Mouse (Mus musculus) layer of hippocampus, adult 18-20 months (tissue): ENCODE data around the gene Tpbg. TPM values are rescaled to one million over a fixed set of nuclear protein-coding genes. Genes with fewer than 3 reads are reported as not detected.
"Not testable (repeated sequence)": the region's sequence is repeated elsewhere in the genome, so short reads cannot be mapped to it uniquely, and the experiment has no call there.

Source experiments
- DNase-seq, 2 experiments: peaks; one replicate each; pipeline ENCODE4 v3.0.0; 2022; ENCODE audit warnings: low spot score in 2 of 2
- long read RNA-seq: library from polyadenylated mRNA; stranded (forward); transcript quantifications from one replicate; pipeline ENCODE4 v2.0.0, GENCODE M21; 2021
- total RNA-seq, 2 experiments: library from RNA; stranded (reverse); gene quantifications; 2 replicates each; pipeline ENCODE4 v1.2.3; 2021

Tpbg gene
- 10 to 100 TPM in 1 of 2 experiments, 1 to 10 TPM in 1; 9.8 to 12.2 TPM for total RNA-seq
- long read RNA-seq, transcript Tpbg-202 (2 exons, 3,481 nt), result major isoform, 11 of 16 reads
- long read RNA-seq, partial matches to known transcripts, result 0 of 16 reads
- long read RNA-seq, other reads (novel, unspliced or antisense), result 2 of 16 reads

- no peak for DNase-seq
These were observed at the start of gene Tpbg for GRCm38 (mm10) chr9:85842351-85843011. Gene Tpbg (plus strand): TSS chr9:85842380.

DNA sequence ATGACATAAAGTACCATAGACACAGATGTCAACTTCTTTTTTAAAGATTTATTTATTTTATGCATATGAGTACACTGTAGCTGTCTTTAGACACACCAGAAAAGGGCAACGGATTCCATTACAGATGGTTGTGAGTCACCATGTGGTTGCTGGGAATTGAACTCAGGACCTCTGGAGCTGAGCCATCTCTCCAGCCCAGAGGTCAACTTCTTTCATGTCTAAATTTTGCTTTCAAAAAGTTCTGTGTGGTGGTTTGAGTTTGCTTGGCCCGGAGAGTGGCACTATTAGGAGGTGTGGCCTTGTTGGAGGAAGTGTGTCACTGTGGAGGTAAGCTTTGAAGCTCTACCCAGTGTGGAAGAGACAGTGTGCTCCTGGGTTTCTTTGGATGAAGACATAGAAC, 40.2 kb upstream of the Tpbg start:
- DNase-seq, result not testable (repeated sequence)

- no peak for DNase-seq
These were observed 39.6 kb upstream of the Tpbg start for GRCm38 (mm10) chr9:85802563-85802962.

GRCm38 (mm10) chr9:85806411-85806810, 35.8 kb upstream of the Tpbg start:
- DNase-seq, result no peak

- DNase-seq, result no peak
These were observed 32.9 kb upstream of the Tpbg start for GRCm38 (mm10) chr9:85809246-85809645.

GRCm38 (mm10) chr9:85820829-85821228, 21.4 kb upstream of the Tpbg start:
- no peak for DNase-seq

DNA sequence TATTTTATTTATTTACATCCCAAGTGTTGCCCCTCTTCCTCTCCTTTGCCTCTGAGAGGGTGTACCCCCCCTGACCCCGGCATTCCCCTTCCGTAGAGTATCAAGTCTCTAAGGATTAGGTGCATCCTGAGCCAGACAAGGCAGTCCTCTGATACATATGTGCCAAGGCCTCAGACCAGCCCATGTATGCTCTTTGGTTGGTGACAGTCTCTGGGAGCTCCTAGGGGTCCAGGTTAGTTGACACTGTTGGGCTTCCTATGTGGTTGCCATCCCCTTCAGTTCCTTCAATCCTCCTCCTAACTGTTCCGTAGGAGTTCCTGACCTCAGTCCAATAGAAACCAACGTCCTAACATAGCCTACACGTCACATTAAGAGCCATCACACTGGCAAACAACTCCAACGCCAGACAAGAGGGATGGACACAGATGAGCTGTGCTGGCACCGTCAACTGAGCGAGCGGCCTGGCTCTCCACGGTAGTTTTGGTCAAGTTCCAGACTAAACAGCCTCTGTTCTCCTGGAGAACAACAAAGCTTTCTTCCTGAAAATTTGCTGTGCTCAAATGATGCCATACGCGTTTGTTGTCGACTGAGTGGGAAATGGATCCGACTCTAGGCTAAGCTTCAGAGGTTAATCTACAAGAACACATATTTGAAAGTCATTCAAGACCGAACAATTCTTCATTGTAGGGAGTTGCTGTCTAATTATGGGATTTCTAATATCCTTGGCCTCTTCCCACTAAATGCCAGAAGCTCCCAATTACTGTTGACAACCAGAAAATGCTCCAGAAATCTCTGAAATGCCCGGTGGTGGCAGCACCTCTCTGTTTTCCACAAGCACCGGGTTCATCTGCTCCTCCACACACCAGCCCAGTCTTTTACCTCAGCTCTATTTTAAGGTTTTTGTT, 6.4 kb upstream of the Tpbg start:
- peak in 1 of 2 experiments; percentile 10 for DNase-seq

DNA sequence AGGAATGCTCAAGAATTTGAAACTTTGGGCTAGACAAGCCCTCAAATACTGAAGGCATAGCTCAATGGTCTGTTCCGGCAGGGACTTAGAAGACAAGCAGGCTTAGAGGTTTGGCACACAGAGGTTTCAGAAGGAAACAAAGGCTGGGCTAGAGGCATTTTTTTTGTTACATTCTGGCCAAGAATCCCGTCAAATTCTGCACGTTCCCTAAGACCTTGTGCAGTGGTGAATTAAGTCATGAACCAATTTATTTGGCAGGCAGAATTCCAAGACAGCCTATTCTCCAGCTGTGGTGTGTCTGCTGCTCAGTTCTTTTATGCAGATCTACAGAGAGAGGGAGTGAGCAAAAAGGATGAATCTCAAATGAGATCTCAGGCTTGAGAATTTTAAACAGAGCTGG, 2.6 kb upstream of the Tpbg start:
- DNase-seq, result no peak

DNA sequence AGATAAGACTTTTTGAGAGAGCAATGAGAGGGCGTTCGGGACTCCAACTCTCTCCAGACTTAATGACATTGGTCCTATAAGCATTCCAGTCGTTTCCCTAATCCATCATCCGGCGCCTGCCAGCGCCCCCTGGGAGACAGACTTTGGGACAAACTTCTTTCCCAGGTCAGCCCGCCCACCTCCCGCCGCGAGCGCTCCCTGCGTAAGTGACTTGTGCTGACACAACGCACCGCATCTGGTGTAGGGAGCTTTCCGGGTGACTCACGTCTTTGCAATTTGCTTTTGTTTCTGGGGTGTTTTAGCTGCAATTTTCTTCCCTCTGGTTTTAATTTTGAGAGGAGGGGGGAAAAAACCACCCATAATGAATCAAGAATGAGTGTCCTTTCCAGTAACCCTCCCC, 289 bp upstream of the Tpbg start:
- DNase-seq, result peak; percentile 11 to 34

- DNase-seq, result no peak
These were observed 1.1 kb downstream of the Tpbg start for GRCm38 (mm10) chr9:85843031-85843890.

DNA sequence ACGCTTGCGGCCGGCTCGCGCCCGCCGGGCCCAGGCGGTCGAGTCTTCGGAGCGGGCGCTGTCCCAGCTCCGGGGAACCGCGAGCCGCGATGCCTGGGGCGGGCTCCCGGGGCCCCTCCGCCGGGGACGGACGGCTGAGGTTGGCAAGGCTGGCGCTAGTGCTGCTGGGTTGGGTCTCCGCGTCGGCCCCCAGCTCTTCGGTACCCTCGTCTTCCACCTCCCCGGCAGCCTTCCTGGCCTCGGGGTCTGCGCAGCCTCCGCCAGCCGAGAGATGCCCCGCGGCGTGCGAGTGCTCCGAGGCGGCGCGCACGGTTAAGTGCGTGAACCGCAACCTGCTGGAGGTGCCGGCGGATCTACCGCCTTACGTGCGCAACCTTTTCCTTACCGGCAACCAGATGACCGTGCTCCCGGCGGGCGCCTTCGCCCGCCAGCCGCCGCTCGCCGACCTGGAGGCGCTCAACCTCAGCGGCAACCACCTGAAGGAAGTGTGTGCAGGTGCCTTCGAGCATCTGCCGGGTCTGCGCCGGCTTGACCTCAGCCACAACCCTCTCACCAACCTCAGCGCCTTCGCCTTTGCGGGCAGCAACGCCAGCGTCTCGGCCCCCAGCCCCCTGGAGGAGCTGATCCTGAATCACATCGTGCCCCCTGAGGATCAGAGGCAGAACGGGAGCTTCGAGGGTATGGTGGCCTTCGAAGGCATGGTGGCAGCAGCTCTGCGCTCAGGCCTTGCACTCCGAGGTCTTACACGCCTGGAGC, 1.9 kb downstream of the Tpbg start:
- no peak for DNase-seq

GRCm38 (mm10) chr9:85844647-85844983, 2.4 kb downstream of the Tpbg start:
- no peak for DNase-seq

GRCm38 (mm10) chr9:85846186-85846585, 4.0 kb downstream of the Tpbg start:
- no peak for DNase-seq

GRCm38 (mm10) chr9:85854780-85855179, 12.6 kb downstream of the Tpbg start:
- DNase-seq, result no peak

DNA sequence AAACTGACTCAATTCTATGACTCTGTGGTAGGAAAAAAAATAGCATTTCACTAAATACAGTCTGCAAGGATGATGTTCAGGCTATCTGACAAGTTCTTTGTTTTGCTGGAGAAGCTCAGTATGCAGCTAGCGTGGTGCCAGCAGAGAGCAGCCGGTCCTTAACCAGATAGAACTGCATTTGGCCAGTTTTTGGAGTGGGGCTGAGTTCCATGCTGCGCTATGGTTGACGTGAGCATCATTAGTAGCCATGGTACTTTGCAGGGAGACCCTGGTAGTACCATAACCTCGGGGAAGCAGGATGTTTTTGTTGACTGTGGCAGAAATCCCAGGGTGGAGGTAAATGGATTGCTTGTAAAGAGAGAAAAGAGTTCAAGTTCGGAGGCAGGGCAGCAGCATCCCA, 14.3 kb downstream of the Tpbg start:
- DNase-seq, result no peak

DNA sequence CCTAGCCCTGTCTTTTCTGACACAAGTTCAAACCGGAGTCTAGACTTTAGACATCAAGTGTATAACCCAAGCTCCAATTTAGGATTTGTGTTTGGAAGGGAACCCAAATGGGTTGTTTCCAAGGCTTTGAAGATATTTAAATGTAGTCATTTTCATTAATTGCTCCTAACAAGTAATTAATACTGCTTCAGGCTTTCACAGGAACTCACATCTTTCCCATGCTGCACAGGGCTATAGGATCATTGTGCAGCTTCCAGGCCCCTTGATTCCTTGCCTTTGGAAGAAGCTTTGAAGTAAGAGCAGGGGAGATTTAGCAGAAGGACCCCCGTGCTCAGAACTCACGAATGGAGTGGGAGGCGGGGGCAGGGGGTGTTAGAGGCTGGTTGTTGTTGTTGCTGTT, 18.9 kb downstream of the Tpbg start:
- DNase-seq, result no peak

DNA sequence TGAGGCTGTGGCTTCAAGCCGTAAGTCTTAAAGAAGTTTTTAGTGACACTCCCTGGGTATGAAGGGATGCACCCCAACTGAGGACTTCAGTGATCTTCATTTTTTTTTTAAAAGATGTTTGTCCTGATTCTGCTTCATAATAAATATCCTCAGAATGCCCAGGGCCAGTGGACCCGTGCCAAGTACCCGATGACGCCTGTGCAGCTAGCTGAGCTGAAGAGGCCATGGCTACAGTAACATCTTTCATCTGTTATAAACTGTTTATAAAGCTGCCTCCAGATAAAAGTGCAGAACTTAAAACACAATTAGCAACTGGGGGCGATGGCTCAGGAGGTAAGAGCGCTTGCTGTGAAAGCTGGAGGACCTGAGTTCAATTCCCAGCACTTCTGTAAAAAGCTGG, 20.4 kb downstream of the Tpbg start:
- DNase-seq, result no peak

DNA sequence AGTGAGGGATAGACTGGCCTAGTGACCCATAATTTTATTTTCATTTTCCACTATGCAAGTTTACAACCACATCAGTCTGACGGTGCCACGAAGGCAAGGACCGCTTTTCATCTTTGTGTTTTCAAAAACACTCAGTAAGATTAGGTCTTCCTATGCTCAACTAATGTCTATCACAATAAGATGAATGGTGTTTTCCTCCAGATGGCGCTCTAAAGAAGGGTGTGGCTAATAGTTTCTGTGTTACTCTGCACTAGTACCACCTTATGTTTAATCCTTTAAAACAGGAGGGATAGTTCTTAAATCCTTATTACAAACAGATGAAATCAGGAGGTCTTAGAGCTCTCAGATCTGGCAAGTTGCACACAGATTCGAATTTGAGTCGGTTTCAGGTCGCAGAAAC, 30.7 kb downstream of the Tpbg start:
- DNase-seq, result no peak

- peak; percentile 13 to 40 for DNase-seq
These were observed 51.5 kb downstream of the Tpbg start for GRCm38 (mm10) chr9:85893681-85894080.
